Mouse (Mus musculus) heart, embryonic 14.5 days (tissue): ENCODE data around the gene Adck2. TPM values are rescaled to one million over a fixed set of nuclear protein-coding genes. Genes with fewer than 3 reads are reported as not detected.

Source experiments
- ATAC-seq: fragments of 200-750 bp; cut with Nextera tagmentation; 2 replicates; pipeline ENCODE4 v1.8.0; 2017; ENCODE audit warnings: low read depth, moderate TSS enrichment; ENCODE audit not compliant: insufficient number of reproducible peaks, insufficient read depth, low FRiP score
- H3K27ac ChIP-seq, 2 experiments: fragments of 200-500 bp in 1 of 2; fragments of 300-500 bp in 1 of 2; sonication (generic) in 1 of 2; replicated peaks in 1 of 2; 2 replicates each; pipeline ENCODE4 v1.5.1; 2012 to 2014; ENCODE audit warnings: low read depth in 2 of 2, low read length in 2 of 2, control low read depth in 1 of 2, mild to moderate bottlenecking in 1 of 2, mixed read lengths in 1 of 2; ENCODE audit not compliant: control insufficient read depth in 1 of 2, insufficient read depth in 1 of 2
- H3K27me3 ChIP-seq: fragments of 300-500 bp; sonication (generic); 2 replicates; pipeline ENCODE4 v1.6.1; 2014; ENCODE audit warnings: mild to moderate bottlenecking, low read length, control low read depth; ENCODE audit not compliant: control insufficient read depth, insufficient read depth
- H3K36me3 ChIP-seq: fragments of 300-500 bp; sonication (generic); 2 replicates; pipeline ENCODE4 v1.6.1; 2014; ENCODE audit warnings: mild to moderate bottlenecking, control low read depth, low read length, mixed read lengths; ENCODE audit not compliant: control insufficient read depth, insufficient read depth
- H3K4me1 ChIP-seq, 2 experiments: fragments of 200-500 bp in 1 of 2; fragments of 300-500 bp in 1 of 2; sonication (generic) in 1 of 2; 2 replicates each; pipeline ENCODE4 v1.6.1; 2012 to 2014; ENCODE audit warnings: low read length in 2 of 2, control low read depth in 1 of 2, mixed read lengths in 1 of 2; ENCODE audit not compliant: control insufficient read depth in 2 of 2, insufficient read depth in 2 of 2
- H3K4me2 ChIP-seq: fragments of 300-500 bp; sonication (generic); 2 replicates; pipeline ENCODE4 v1.6.1; 2014; ENCODE audit warnings: mild to moderate bottlenecking, low read length
- H3K4me3 ChIP-seq, 2 experiments: fragments of 200-500 bp in 1 of 2; fragments of 300-500 bp in 1 of 2; sonication (generic) in 1 of 2; 2 replicates each; pipeline ENCODE4 v1.5.1; 2012 to 2014; ENCODE audit warnings: low read length in 2 of 2, mild to moderate bottlenecking in 2 of 2, control low read depth in 1 of 2, low read depth in 1 of 2, moderate library complexity in 1 of 2; ENCODE audit not compliant: control insufficient read depth in 1 of 2, insufficient read depth in 1 of 2
- H3K9ac ChIP-seq: fragments of 300-500 bp; sonication (generic); 2 replicates; pipeline ENCODE4 v1.6.1; 2014; ENCODE audit warnings: mild to moderate bottlenecking, low read length
- H3K9me3 ChIP-seq: fragments of 300-500 bp; sonication (generic); 2 replicates; pipeline ENCODE4 v1.6.1; 2016; ENCODE audit warnings: low read length, control low read depth; ENCODE audit not compliant: control insufficient read depth
- WGBS: fragments of 180-500 bp; shearing (Covaris S2); extraction: QIAGEN DNeasy Blood & Tissue Kit; methylation state at CpG from one replicate; pipeline ENCODE4 v1.1.7; 2014; 5-methylcytosine and 5-hydroxymethylcytosine counted together
- polyA plus RNA-seq: library from polyadenylated mRNA; unstranded; fragments of >200 nt; fragmentation: Nextera tagmentation; extraction: Ambion mirVana; gene quantifications from 2 replicates; pipeline ENCODE4 v1.2.1, GENCODE M21; 2014

Gene Adck2
- polyA plus RNA-seq, 1 experiment from 2014 or later = 16.1 TPM

GRCm38 (mm10) chr6:39548030-39548429 is 25.6 kb upstream of the Adck2 start:
- WGBS = 78% methylated on average over 5 of the region's 5 CpGs
- Histone ChIP-seq H3K27me3 (no peaks in the 10 kb centered on the region), H3K27ac (no peak overlapping the region), H3K4me3 (no peak overlapping the region), H3K9ac (no peak overlapping the region), H3K4me1 (peaks cover 16 to 20% of the 10 kb centered on the region in 2 experiments), H3K9me3 (no peaks in the 10 kb centered on the region), H3K36me3 (no peaks in the 10 kb centered on the region), H3K4me2 (no peak overlapping the region)
- no peak for ATAC-seq

DNA sequence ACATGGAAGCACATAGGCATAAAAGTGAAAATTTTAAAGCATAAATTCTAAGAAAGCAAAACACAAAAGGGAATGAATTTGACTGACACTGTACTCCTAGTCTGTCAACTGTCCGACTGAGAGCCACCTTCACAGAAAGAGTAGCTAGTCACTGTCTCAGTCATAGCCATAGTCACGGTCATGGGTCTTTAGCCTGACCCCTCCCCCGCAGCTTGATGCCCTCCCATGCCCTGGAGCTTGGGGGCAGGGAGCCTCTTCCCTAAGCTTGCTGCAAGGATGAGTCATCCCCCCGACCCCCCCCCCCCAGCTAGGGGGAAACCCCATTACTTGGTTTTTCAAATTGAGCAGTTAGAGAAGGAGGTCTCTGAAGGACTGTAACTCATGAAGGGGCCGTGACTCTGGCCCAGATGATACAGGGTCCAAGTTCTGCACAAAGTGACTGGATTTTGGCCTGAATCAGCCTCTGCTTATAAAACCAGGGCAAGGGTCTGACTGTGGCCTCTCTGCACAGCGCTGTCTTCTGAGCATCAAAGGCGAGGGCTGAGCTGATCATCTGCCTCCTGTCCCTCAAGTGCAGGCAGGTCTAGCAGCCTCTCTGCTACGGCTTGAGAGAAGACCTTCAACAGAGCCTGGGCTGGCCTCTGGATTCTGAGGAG is 21.6 kb upstream of the Adck2 start:
- H3K27me3 ChIP-seq = no peaks in the 10 kb centered on the region
- 48% methylated on average over 8 of the region's 8 CpGs for WGBS
- H3K9me3 ChIP-seq = no peaks in the 10 kb centered on the region
- H3K36me3 ChIP-seq = no peaks in the 10 kb centered on the region
- no peak overlapping the region for H3K27ac ChIP-seq
- H3K4me2 ChIP-seq = no peak overlapping the region
- no peak overlapping the region; the same call in 1 of the 2 replicates for H3K9ac ChIP-seq
- peaks cover 17 to 21% of the 10 kb centered on the region in 2 experiments; a peak in 3 of 4 replicates for H3K4me1 ChIP-seq
- H3K4me3 ChIP-seq = no peak overlapping the region
- ATAC-seq = no peak

DNA sequence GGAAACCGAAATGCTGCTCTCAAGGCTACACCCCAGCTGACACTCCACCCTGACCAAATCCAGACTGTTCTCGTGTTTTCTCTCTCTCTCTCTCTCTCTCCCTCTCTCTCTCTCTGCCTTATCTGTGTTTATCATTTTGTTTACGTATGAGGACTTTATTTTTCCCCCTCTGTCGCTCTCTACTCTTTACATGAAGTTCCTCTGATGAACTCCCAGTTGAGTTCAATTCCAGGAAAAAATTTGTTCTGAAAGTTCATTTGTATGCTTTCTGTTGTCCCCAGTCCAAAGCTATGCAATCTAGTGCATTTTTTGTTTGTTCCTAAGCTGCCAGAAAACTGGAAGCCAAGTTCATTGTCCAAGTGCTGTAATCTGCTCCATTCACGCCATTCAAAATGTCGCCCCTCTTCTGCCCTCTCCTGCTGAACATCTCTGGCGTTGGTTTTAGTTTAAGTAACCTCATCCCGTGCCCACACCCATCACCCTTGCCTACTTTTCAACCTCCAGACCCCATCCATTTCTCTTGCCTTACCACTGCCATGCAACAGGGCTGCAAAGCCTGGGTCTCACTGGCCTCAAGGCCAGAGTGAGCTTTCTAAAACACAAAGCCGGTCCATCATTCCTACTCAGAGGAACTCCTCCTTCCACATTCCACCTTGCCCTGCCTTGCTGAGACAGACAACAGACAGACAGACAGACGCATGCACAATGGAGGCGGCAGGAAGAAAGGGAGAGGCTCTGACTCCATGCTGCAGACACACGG is 18.6 kb upstream of the Adck2 start:
- Histone ChIP-seq H3K36me3 (no peaks in the 10 kb centered on the region), H3K9me3 (no peaks in the 10 kb centered on the region), H3K9ac (peak overlapping the region; percentile 9; the same call in 1 of the 2 replicates), H3K4me3 (peak overlapping the region; percentile 8 to 72; a peak in 2 of 4 replicates), H3K27me3 (no peaks in the 10 kb centered on the region), H3K27ac (peak overlapping the region in 1 of 2 experiments; percentile 5; a peak in 1 of 4 replicates), H3K4me2 (peak overlapping the region; percentile 75), H3K4me1 (peaks cover 21 to 34% of the 10 kb centered on the region in 2 experiments)
- no peak for ATAC-seq
- WGBS = 59% methylated on average over 12 of the region's 12 CpGs

DNA sequence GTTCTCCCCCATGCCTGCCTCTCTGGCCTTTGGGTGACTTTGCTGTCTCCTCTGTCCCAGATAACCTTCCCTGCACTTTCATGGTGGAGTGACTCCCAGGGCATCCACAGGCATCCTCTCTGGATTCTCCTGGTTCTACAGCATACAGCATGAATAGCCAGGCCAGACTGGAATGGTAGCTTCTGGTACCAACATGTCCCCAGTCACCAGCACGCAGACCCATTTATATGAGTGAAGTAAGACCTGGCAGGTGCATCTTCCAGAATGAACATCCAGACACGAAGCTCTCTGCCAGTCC is 18.1 kb upstream of the Adck2 start:
- Histone ChIP-seq H3K9ac (no peak overlapping the region), H3K4me3 (peak overlapping the region; percentile 8 to 72; a peak in 2 of 4 replicates), H3K36me3 (no peaks in the 10 kb centered on the region), H3K9me3 (no peaks in the 10 kb centered on the region), H3K4me2 (peak overlapping the region; percentile 75), H3K27ac (no peak overlapping the region), H3K27me3 (no peaks in the 10 kb centered on the region), H3K4me1 (peaks cover 21 to 34% of the 10 kb centered on the region in 2 experiments)
- 74% methylated on average over 2 of the region's 2 CpGs for WGBS
- no peak for ATAC-seq

GRCm38 (mm10) chr6:39556900-39557659 is 16.6 kb upstream of the Adck2 start:
- Histone ChIP-seq H3K4me3 (peak overlapping the region; percentile 72 to 80), H3K4me2 (peak overlapping the region; percentile 75), H3K4me1 (peaks cover 19 to 32% of the 10 kb centered on the region in 2 experiments), H3K36me3 (no peaks in the 10 kb centered on the region), H3K9ac (peak overlapping the region; percentile 92), H3K9me3 (no peaks in the 10 kb centered on the region), H3K27ac (peak overlapping the region; percentile 81 to 86), H3K27me3 (no peaks in the 10 kb centered on the region)
- WGBS = 1% methylated on average over 54 of the region's 54 CpGs
- ATAC-seq = peak; percentile 59

DNA sequence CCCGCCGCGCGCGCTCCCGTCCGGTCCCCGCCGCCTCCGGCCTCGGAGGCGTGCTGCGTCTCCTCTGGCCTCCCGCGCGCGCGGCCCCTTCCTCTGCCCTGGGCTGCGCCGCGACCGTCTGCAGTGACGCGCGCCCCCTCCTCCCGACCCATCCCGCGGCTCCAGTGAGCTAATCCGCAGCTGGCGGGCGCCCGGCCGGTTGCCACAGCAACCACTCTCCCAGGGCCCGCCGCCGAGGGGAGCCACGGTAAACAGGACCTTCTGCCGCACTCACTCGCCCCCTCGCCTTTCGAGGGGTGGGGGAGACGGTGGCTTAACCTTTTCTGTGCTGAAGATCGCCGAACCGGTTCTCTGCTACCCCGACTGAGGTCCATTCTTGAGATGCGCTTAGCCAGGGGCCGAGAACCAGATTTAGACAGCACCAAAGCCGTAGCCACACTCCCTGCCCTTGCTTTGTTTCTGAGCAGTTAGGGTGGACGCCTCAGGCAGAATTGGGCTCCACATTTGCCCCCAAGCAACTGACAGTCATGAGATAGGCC is 15.9 kb upstream of the Adck2 start, which contains the start of gene Dennd2a:
Dennd2a (minus strand) TSS at position 145 of the 539 bp plus-strand sequence.
- peak within 1 kb of the TSS; percentile 72 to 80 for H3K4me3 ChIP-seq
- WGBS = 2% methylated on average over 26 of the region's 50 CpGs
- peak within 1 kb of the TSS; percentile 81 to 86 for H3K27ac ChIP-seq
- peak within 1 kb of the TSS; percentile 75 for H3K4me2 ChIP-seq
- H3K27me3 ChIP-seq = no peaks in the 10 kb centered on the region
- no peaks in the 10 kb centered on the region for H3K9me3 ChIP-seq
- peaks cover 20 to 26% of the 10 kb centered on the region in 2 experiments for H3K4me1 ChIP-seq
- H3K36me3 ChIP-seq = no peaks in the 10 kb centered on the region
- peak within 1 kb of the TSS; percentile 92 for H3K9ac ChIP-seq
- ATAC-seq = peak; percentile 90

DNA sequence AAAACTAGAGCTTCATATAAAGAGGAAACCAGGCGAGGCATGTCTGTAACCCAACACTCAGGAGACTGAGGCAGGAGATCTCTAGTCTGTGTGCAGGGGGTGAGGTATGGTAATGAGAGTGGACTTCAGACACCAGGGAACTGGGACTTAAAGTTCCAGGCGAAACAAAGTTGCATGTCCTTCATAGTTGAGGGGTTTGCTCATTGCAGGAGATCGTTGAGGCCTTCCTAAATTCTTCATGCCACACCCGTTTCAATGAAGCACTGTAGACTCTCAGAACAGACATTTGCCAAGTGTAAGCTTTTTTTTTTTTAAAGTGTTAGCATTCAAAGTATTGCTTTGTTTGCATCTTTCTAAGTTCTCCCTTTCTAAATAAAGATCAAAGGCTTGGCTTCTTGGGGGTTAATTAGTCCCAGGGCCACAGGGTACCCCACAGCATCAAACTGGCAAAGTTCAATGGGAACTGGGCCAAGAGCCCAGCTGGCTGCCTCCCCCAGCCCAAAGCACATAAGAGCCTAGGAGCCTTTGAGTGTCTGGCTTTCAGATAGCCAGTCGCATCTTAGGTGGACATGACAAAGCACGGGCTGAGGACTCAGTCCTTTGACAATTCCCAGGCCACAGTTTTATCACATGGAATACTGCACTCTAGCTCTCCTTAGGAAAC is 14.3 kb upstream of the Adck2 start:
- H3K27ac ChIP-seq = no peak overlapping the region
- no peak overlapping the region for H3K4me3 ChIP-seq
- no peak overlapping the region for H3K4me2 ChIP-seq
- H3K4me1 ChIP-seq = peaks cover 20 to 28% of the 10 kb centered on the region in 2 experiments
- H3K27me3 ChIP-seq = no peaks in the 10 kb centered on the region
- H3K9ac ChIP-seq = no peak overlapping the region
- no peak for ATAC-seq
- H3K36me3 ChIP-seq = no peaks in the 10 kb centered on the region
- no peaks in the 10 kb centered on the region for H3K9me3 ChIP-seq
- WGBS = 48% methylated on average over 6 of the region's 6 CpGs
